Mouse (Mus musculus) liver, adult 2 months (tissue): Measurements from ENCODE around the gene Ercc6l2. TPM values are rescaled to one million over a fixed set of nuclear protein-coding genes. Genes with fewer than 3 reads are reported as not detected.

Experiments used
- DNase-seq: peaks from one replicate; pipeline ENCODE4 v3.0.0-alpha.2; 2011; ENCODE audit warnings: low read depth, low spot score; ENCODE audit errors: extremely low read depth
- H3K27ac ChIP-seq: fragments of 200-500 bp; replicated peaks from 2 replicates; pipeline ENCODE4 v1.5.1; 2012; ENCODE audit warnings: low read depth, mild to moderate bottlenecking, control low read depth, inconsistent platforms, low read length; ENCODE audit not compliant: insufficient read depth
- H3K27me3 ChIP-seq: fragments of 200-500 bp; 2 replicates; pipeline ENCODE4 v1.6.1; 2012; ENCODE audit warnings: mild to moderate bottlenecking, moderate library complexity, low read length, inconsistent platforms; ENCODE audit not compliant: control insufficient read depth, insufficient read depth
- H3K36me3 ChIP-seq: fragments of 200-500 bp; 2 replicates; pipeline ENCODE4 v1.6.1; 2012; ENCODE audit warnings: low read length, inconsistent platforms; ENCODE audit not compliant: control insufficient read depth, insufficient read depth
- H3K4me1 ChIP-seq: fragments of 200-500 bp; 2 replicates; pipeline ENCODE4 v1.6.1; 2011; ENCODE audit warnings: low read length; ENCODE audit not compliant: control insufficient read depth, insufficient read depth
- H3K4me3 ChIP-seq: fragments of 200-500 bp; 2 replicates; pipeline ENCODE4 v1.5.1; 2011; ENCODE audit warnings: low read depth, mild to moderate bottlenecking, control low read depth, low read length, moderate library complexity; ENCODE audit not compliant: insufficient read depth
- H3K79me2 ChIP-seq: fragments of 200-500 bp; 2 replicates; pipeline ENCODE4 v1.6.1; 2012; ENCODE audit warnings: inconsistent platforms, mild to moderate bottlenecking, low read length, moderate library complexity; ENCODE audit not compliant: control insufficient read depth, insufficient read depth
- H3K9ac ChIP-seq: fragments of 200-500 bp; 2 replicates; pipeline ENCODE4 v1.6.1; 2012; ENCODE audit warnings: low read depth, mild to moderate bottlenecking, control low read depth, inconsistent platforms, low read length
- CTCF ChIP-seq: fragments of 200-500 bp; IDR thresholded peaks from 2 replicates; pipeline ENCODE4 v1.5.1; 2011; ENCODE audit warnings: low read depth, low read length, control low read depth
- POLR2A ChIP-seq: fragments of 200-500 bp; IDR thresholded peaks from 2 replicates; pipeline ENCODE4 v1.6.1; 2011; ENCODE audit warnings: low read length, control low read depth; ENCODE audit not compliant: insufficient read depth; ENCODE audit errors: extremely low read depth
- WGBS: fragments of 180-500 bp; shearing (Covaris S2); methylation state at CpG from one replicate; pipeline ENCODE4 v1.1.7; 2018; 5-methylcytosine and 5-hydroxymethylcytosine counted together
- polyA plus RNA-seq: library from polyadenylated mRNA; depleted of rRNA; stranded (reverse); fragments of >200 nt; gene quantifications from 2 replicates; pipeline ENCODE4 v1.2.3, GENCODE M21; 2012; rRNA removed
- total RNA-seq: library from RNA; depleted of rRNA; stranded (reverse); fragments of >200 nt; gene quantifications from 2 replicates; pipeline ENCODE4 v1.2.3, GENCODE M21; 2014; rRNA removed

The Ercc6l2 gene
- total and polyA plus RNA-seq, 2 experiments, result 2.3 to 14.0 TPM

DNA sequence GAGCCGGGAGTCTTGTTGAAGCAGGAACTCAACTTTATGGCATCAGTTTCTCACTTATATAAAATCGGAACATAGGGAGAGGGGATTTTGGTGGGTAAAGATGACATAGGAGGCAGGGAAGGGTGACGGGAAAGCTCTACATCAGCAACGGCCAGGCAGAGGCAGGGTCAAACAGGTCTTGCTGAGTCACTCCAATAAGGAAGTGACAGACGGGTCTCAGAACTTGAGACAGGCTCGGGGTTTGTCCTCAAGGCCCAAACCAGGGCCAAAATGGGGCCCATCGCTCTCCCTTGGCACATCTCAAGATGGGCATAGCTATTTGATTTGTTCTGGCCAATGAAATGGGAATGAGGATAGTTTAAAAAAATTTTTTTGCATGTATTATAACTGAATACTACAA is 128.6 kb downstream of the Ercc6l2 start:
- H3K4me1 ChIP-seq, result no peaks in the 10 kb centered on the region
- TF ChIP-seq POLR2A (no peak), CTCF (no peak)
- H3K27ac ChIP-seq, result no peak overlapping the region
- DNase-seq, result no peak
- H3K4me3 ChIP-seq, result no peak overlapping the region
- no peak overlapping the region for H3K9ac ChIP-seq
- no peaks in the 10 kb centered on the region for H3K36me3 ChIP-seq
- 89% methylated on average over 7 of the region's 7 CpGs for WGBS
- no peaks in the 10 kb centered on the region for H3K79me2 ChIP-seq
- H3K27me3 ChIP-seq, result no peaks in the 10 kb centered on the region

- Histone ChIP-seq H3K27ac (no peak overlapping the region), H3K4me3 (no peak overlapping the region), H3K36me3 (no peaks in the 10 kb centered on the region), H3K27me3 (no peaks in the 10 kb centered on the region), H3K79me2 (no peaks in the 10 kb centered on the region), H3K4me1 (no peaks in the 10 kb centered on the region), H3K9ac (no peak overlapping the region)
- 76% methylated on average over 13 of the region's 13 CpGs for WGBS
- DNase-seq, result no peak
- TF ChIP-seq CTCF (no peak), POLR2A (no peak)
These were observed 129.4 kb downstream of the Ercc6l2 start for GRCm38 (mm10) chr13:63944344-63945021.

Other genes with a start within 250 kb of the Ercc6l2 start
- 7.5 and 14.5 TPM in 2 replicates for gene Ptch1, start 241.6 kb upstream of the Ercc6l2 start, total RNA-seq
- gene Ptch1, start 241.6 kb upstream of the Ercc6l2 start, polyA plus RNA-seq, result 9.3 and 10.5 TPM in 2 replicates